Mouse (Mus musculus) liver, embryonic 11.5 days (tissue): ENCODE data around the gene Cxcl1. TPM values are rescaled to one million over a fixed set of nuclear protein-coding genes. Genes with fewer than 3 reads are reported as not detected.
"Not testable (repeated sequence)": the region's sequence is repeated elsewhere in the genome, so short reads cannot be mapped to it uniquely, and the experiment has no call there.

Experiments used
- ATAC-seq: fragments of 200-750 bp; cut with Nextera tagmentation; replicated peaks from 2 replicates; pipeline ENCODE4 v1.8.0; 2017; ENCODE audit warnings: moderate number of reproducible peaks, mild to moderate bottlenecking, moderate TSS enrichment, moderate library complexity; ENCODE audit not compliant: low FRiP score
- DNase-seq: peaks from one replicate; pipeline ENCODE4 v3.0.0-alpha.2; 2017; ENCODE audit warnings: low spot score
- H3K27ac ChIP-seq: fragments of 300-500 bp; sonication (generic); 2 replicates; pipeline ENCODE4 v1.5.1; 2014; ENCODE audit warnings: mild to moderate bottlenecking, low read depth, low read length, control low read depth
- H3K27me3 ChIP-seq: fragments of 300-500 bp; sonication (generic); replicated peaks from 2 replicates; pipeline ENCODE4 v1.6.1; 2014; ENCODE audit warnings: low read length, mixed read lengths; ENCODE audit not compliant: control insufficient read depth, insufficient read depth
- H3K36me3 ChIP-seq: fragments of 300-500 bp; sonication (generic); 2 replicates; pipeline ENCODE4 v1.6.1; 2014; ENCODE audit warnings: mild to moderate bottlenecking, low read length, moderate library complexity, mixed read lengths; ENCODE audit not compliant: control insufficient read depth, insufficient read depth
- H3K4me1 ChIP-seq: fragments of 300-500 bp; sonication (generic); replicated peaks from 2 replicates; pipeline ENCODE4 v1.6.1; 2014; ENCODE audit warnings: low read length, mixed read lengths; ENCODE audit not compliant: control insufficient read depth, insufficient read depth
- H3K4me2 ChIP-seq: fragments of 300-500 bp; sonication (generic); 2 replicates; pipeline ENCODE4 v1.6.1; 2014; ENCODE audit warnings: mild to moderate bottlenecking, control low read depth, moderate library complexity
- H3K4me3 ChIP-seq: fragments of 300-500 bp; sonication (generic); 2 replicates; pipeline ENCODE4 v1.5.1; 2014; ENCODE audit warnings: low read depth, low read length, control low read depth
- H3K9ac ChIP-seq: fragments of 300-500 bp; sonication (generic); 2 replicates; pipeline ENCODE4 v1.6.1; 2014; ENCODE audit warnings: low read depth, low read length, control low read depth
- H3K9me3 ChIP-seq: fragments of 300-500 bp; sonication (generic); 2 replicates; pipeline ENCODE4 v1.6.1; 2016; ENCODE audit warnings: low read length, inconsistent platforms, mixed read lengths; ENCODE audit not compliant: control insufficient read depth
- WGBS: fragments of 180-500 bp; shearing (Covaris S2); extraction: QIAGEN DNeasy Blood & Tissue Kit; methylation state at CpG from one replicate; pipeline ENCODE4 v1.1.7; 2014; 5-methylcytosine and 5-hydroxymethylcytosine counted together
- polyA plus RNA-seq: library from polyadenylated mRNA; unstranded; fragments of >200 nt; fragmentation: Nextera tagmentation; extraction: Ambion mirVana; gene quantifications from 2 replicates; pipeline ENCODE4 v1.2.1, GENCODE M21; 2014

Gene Cxcl1
- polyA plus RNA-seq: 0.84 TPM in 1 of 2 replicates, not detected in the other

DNA sequence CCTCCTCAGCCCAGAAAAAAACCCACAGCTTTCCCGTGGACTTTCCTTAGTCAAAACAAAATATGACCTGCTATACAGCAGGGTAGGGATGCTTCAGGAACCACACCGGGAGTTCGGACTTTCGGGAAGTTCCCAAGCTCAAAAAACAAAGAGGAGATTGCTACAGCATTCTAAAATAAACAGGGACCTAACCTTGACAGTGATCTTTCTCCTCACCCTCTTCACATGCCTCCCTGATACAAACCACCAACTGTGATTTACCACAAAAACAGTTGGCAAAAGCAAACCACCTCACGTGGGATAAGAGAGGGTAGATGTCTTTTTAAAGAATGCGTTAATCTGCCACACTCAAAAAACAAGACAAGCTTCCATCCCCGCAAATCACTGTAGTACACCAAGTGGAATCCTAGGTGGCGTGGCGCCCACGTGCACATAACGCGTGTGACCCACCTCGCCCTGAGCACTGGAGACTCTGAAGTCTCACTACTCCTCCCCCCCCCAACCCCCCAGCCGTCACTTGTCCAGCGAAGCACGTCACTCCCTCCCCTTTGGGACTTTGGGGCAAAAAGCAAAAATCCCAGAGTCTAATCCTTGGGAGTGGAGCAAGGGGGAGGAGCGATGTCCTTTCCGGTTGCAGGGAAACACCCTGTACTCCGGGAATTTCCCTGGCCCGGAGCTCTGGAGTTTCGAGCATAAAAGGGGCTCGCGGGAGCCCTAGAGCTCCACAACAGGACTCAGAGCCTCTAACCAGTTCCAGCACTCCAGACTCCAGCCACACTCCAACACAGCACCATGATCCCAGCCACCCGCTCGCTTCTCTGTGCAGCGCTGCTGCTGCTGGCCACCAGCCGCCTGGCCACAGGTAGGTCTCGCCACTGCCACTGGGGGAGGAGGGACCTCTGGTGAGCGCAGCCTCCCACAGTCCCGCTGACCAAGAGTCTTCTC is at the start of gene Cxcl1:
Gene Cxcl1 (plus strand): TSS at position 723 of the 945 bp plus-strand sequence.
- Histone ChIP-seq H3K9me3 (no peaks in the 10 kb centered on the region), H3K27me3 (no peaks in the 10 kb centered on the region; the same call in 1 of the 2 replicates), H3K9ac (0 out of 2 replicates have a peak within 1 kb of the TSS, but pooled peaks have one; percentile 25), H3K4me1 (no peaks in the 10 kb centered on the region), H3K4me2 (peak within 1 kb of the TSS; percentile 68), H3K36me3 (no peaks in the 10 kb centered on the region), H3K27ac (no peak within 1 kb of the TSS), H3K4me3 (peak within 1 kb of the TSS; percentile 39)
- ATAC-seq (peak; percentile 29), DNase-seq (peak; percentile 36)
- WGBS: 13% methylated on average over 30 of the region's 30 CpGs

DNA sequence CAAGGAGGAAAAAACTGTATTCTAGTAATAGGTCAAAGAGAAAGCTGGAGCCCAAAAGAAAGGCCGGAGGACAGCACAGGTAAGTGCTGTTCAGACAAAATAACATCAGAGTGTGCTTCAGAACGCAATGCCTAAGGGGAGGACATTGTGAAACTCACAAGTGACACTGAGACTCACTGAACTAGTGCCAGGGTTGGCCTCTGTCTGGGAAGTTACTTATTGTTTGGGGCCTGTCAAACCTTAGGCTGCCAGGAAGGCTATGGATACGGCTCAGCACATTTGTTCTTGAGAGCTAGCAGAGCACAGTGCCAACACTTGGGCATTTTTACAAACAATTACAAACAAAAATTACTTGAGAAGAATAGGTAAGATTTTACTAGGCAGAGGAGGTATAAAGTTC is 47.1 kb upstream of the Cxcl1 start:
- DNase-seq (no peak), ATAC-seq (no peak)
- Histone ChIP-seq H3K9ac (no peak overlapping the region), H3K36me3 (no peaks in the 10 kb centered on the region), H3K4me2 (no peak overlapping the region), H3K27ac (no peak overlapping the region), H3K27me3 (no peaks in the 10 kb centered on the region), H3K4me1 (no peaks in the 10 kb centered on the region), H3K9me3 (no peaks in the 10 kb centered on the region), H3K4me3 (no peak overlapping the region)
- 81% methylated on average over 3 of the region's 3 CpGs for WGBS

DNA sequence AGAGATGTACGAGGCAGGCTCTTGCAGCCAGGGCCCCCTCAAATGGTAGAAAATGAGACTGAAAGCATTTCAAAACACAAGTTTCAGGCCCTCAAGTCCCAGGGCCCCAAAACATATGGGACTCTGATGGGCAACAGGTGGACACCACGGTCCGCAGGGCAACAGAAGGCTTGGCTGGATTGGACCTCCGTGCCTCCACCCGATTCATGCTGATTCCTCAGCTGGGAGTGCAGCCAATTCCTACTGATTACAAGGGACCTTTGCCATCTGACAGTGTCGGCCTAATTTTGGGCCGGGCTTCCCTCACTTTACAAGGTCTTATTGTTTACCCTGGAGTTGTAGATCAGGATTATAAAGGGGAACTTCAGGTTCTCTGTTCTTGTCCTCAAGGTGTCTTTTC is 40.9 kb upstream of the Cxcl1 start:
- not testable (repeated sequence) for H3K27me3 ChIP-seq, H3K4me1 ChIP-seq, H3K9me3 ChIP-seq, H3K36me3 ChIP-seq, H3K27ac ChIP-seq, H3K4me3 ChIP-seq, ATAC-seq, H3K9ac ChIP-seq, DNase-seq, H3K4me2 ChIP-seq
- WGBS: 86% methylated on average over 7 of the region's 7 CpGs

DNA sequence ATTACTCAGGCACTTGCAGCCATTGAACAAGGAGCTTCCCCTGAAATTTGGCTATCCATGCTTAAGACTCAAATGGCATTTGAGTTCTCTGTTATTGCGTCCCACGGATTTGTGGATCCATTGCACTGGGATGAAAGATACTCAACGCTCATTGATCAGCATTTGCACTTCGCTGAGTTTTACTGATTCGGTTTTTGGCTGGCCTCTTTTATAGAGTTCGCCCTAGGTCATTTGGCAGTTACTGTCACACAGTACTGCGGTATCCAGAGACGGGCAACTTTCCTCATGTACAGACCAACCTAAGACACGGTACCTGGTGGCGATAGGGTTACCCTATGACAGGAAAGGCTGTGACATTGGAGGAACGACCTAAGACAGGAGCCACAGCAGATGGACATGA is 39.6 kb upstream of the Cxcl1 start:
- DNase-seq, H3K4me2 ChIP-seq, H3K36me3 ChIP-seq, H3K4me3 ChIP-seq, H3K4me1 ChIP-seq, H3K9ac ChIP-seq, ATAC-seq, H3K27me3 ChIP-seq, H3K9me3 ChIP-seq, H3K27ac ChIP-seq: not testable (repeated sequence)
- 88% methylated on average over 11 of the region's 11 CpGs for WGBS

DNA sequence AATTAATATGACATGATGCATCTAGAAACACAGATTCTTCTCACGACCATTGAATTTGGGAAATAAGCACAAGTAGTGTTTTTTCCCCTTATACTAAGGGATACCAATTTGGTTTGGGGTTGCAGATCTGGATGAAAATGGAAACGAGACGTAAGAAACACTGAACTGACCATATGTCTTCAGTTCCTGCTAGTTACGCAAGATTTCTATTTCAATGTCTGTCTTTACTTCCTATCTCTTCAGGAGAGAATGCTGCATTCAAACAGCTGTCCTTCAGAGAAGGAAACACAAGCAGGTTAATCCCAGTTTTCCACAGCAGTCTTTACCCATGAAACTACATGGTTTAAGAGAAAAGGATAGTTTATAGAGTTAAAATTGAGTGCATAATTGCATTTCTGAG is 37.8 kb upstream of the Cxcl1 start:
- no peak overlapping the region for H3K4me3 ChIP-seq
- no peak overlapping the region for H3K9ac ChIP-seq
- DNase-seq (no peak), ATAC-seq (no peak)
- H3K4me1 ChIP-seq: no peaks in the 10 kb centered on the region
- no peak overlapping the region for H3K27ac ChIP-seq
- H3K9me3 ChIP-seq: no peaks in the 10 kb centered on the region
- H3K4me2 ChIP-seq: no peak overlapping the region
- 75% methylated on average over 4 of the region's 4 CpGs for WGBS
- no peaks in the 10 kb centered on the region for H3K27me3 ChIP-seq
- no peaks in the 10 kb centered on the region for H3K36me3 ChIP-seq

DNA sequence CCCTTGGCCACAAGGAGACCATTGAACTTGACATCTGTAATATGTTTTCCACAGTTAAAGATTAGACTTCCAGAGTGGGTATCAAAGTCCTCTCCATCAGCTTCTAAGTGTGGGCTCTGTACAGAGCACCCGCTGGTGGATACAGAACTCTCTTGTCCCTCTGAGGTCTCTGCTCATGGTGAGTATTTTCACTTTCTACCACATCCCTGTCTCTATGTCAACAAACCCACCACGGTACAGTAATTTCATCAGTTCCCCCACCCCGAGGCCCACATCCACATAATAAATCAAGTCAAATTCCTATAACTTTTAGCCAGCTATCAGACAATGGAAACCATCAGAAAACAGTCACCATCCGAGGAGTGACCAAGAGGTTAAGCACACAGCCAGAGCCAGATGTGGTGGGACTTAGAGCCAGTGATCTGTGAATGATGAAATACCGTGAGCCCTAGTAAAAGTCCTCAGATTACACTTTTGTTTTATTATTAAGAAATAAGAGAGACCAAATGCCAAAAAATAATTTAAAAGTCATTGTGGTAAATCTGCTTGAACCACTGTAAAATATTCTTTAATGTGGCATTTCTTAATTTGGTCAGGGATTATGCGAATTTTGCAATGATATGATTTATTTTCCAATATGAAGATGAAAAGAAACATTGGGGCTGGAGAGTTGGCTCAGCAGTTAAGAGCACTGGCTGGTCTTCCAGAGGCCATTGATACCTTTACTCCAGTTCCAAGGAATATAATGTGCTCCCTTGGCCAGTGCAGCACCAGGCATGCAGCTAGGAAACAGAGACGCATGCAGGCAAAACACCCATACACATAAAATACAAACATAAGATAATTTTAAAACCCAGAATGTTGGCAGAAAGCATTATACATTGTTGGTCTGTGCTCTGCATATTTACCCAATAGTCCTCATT is 35.5 kb upstream of the Cxcl1 start:
- H3K27ac ChIP-seq: no peak overlapping the region
- 77% methylated on average over 7 of the region's 7 CpGs for WGBS
- no peak overlapping the region for H3K4me2 ChIP-seq
- H3K36me3 ChIP-seq: no peaks in the 10 kb centered on the region
- ATAC-seq: no peak
- no peak for DNase-seq
- no peaks in the 10 kb centered on the region for H3K27me3 ChIP-seq
- H3K4me1 ChIP-seq: no peaks in the 10 kb centered on the region
- no peak overlapping the region for H3K9ac ChIP-seq
- H3K4me3 ChIP-seq: no peak overlapping the region
- H3K9me3 ChIP-seq: no peaks in the 10 kb centered on the region

DNA sequence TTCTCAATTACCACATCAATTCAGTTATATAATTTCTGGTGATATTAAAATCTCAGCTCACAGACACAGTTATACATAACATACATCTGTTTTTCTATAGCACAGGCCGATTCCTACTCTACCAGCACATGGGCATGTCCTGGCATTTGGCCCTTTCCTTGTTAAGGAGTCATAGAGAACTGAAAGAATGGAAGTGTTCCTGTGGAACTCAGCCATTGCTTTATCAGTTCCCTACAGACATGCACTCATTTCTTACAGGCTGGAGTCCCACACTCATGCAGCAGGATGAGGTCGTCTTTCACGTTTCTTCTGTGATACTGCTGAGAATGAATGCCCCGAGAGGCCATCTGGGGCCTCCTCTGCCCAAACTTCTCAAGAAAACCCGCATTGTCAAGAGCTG is 33.6 kb upstream of the Cxcl1 start:
- no peak overlapping the region for H3K9ac ChIP-seq
- ATAC-seq: no peak
- 56% methylated on average over 5 of the region's 5 CpGs for WGBS

DNA sequence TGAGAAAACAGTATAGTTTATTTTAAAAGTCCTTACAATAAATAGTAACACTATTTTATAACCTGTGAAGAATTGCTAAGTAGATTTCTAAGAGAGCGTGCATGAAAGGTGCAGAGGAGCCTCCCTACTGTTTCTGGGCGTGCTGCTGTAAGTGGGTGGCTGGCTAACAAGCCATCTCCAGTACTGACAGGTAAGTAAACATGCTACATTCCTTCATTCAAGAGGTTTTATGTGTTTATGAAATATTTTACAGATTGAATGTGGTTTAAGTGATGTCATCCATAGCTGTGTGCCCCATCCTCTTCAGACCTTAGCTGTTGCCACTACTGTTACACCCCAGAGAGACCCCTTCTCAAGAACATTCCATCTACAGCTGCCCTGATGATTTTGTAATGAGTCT is 32.6 kb upstream of the Cxcl1 start:
- Histone ChIP-seq H3K9me3 (no peaks in the 10 kb centered on the region), H3K4me3 (no peak overlapping the region), H3K27me3 (no peaks in the 10 kb centered on the region), H3K36me3 (no peaks in the 10 kb centered on the region), H3K4me2 (no peak overlapping the region), H3K27ac (no peak overlapping the region), H3K9ac (no peak overlapping the region), H3K4me1 (no peaks in the 10 kb centered on the region)
- 78% methylated on average over 2 of the region's 2 CpGs for WGBS
- ATAC-seq (no peak), DNase-seq (no peak)

More for the DNA sequence above, 33.6 kb upstream of the Cxcl1 start:
- Histone ChIP-seq H3K27me3 (no peaks in the 10 kb centered on the region), H3K4me2 (no peak overlapping the region), H3K27ac (no peak overlapping the region), H3K4me1 (no peaks in the 10 kb centered on the region), H3K36me3 (no peaks in the 10 kb centered on the region), H3K4me3 (no peak overlapping the region), H3K9me3 (no peaks in the 10 kb centered on the region)
- no peak for DNase-seq
